7 mouse cellular contexts compared by ENCODE assay signal in genomic region chr5:99247915-99248314, GRCm38 (mm10).
DNase-seq lines count a peak whose midpoint lies in the region; ATAC-seq and TF ChIP-seq lines count a peak whose summit lies in the region.

No protein-coding gene starts in this region.

- H3K9me3 ChIP-seq in heart, embryonic 14.5 days (ENCODE audit: control insufficient read depth, low read length): no peaks in the 10 kb centered on the region
- H3K9me3 ChIP-seq in neural tube, embryonic 12.5 days: no peaks in the 10 kb centered on the region

- H3K4me3 ChIP-seq in heart, embryonic 14.5 days (ENCODE audit: control insufficient read depth in 1 of 2, insufficient read depth in 1 of 2, low read depth in 1 of 2, low read length in 2 of 2): no peak overlapping the region
- H3K4me3 ChIP-seq in heart, adult 2 months: no peak overlapping the region
- H3K4me3 ChIP-seq in neural tube, embryonic 12.5 days: no peak overlapping the region
- H3K4me3 ChIP-seq in bone marrow, adult 2 months (replicated peaks; ENCODE audit: control insufficient read depth, low read depth, low read length): no peak overlapping the region

- TF ChIP-seq EP300 in heart, adult 2 months (IDR thresholded peaks at IDR 0.05; ENCODE audit: insufficient read depth, low read depth, low read length): no peak

- intact Hi-C loops in heart, adult 2 months (cut with DNase I): loop anchor here (1.0 to 2.0 kb wide), 2 partner anchors 45 to 330 kb away; no protein-coding TSS in a partner anchor

- H3K9ac ChIP-seq in heart, embryonic 14.5 days (ENCODE audit: low read length): peak overlapping the region; percentile 47
- H3K9ac ChIP-seq in heart, adult 2 months (ENCODE audit: low read depth, low read length): no peak overlapping the region
- H3K9ac ChIP-seq in neural tube, embryonic 12.5 days: no peak overlapping the region

- TF ChIP-seq POLR2A in heart, adult 2 months (IDR thresholded peaks at IDR 0.05; ENCODE audit: insufficient read depth, low read depth, low read length): no peak
- no peak for TF ChIP-seq POLR2A in bone marrow, adult 2 months (IDR thresholded peaks at IDR 0.05; ENCODE audit: borderline replicate concordance, control insufficient read depth, low read depth, low read length)

- TF ChIP-seq CTCF in heart, adult 2 months (IDR thresholded peaks at IDR 0.05): no peak
- TF ChIP-seq CTCF in bone marrow, adult 2 months (IDR thresholded peaks at IDR 0.05; ENCODE audit: control insufficient read depth, insufficient read depth, low read length): 0 out of 2 replicates have a peak, but pooled peaks have one; percentile 13

- 70% methylated on average over 6 of the region's 6 CpGs for WGBS in heart, embryonic 14.5 days
- 82% methylated on average over 6 of the region's 6 CpGs for WGBS in heart, adult 2 months
- WGBS in neural tube, embryonic 12.5 days: 84% methylated on average over 6 of the region's 6 CpGs
- 85% methylated on average over 6 of the region's 6 CpGs for WGBS in bone marrow, adult 2 months

- H3K4me2 ChIP-seq in heart, embryonic 14.5 days (ENCODE audit: low read length): peak overlapping the region; percentile 73
- H3K4me2 ChIP-seq in neural tube, embryonic 12.5 days (replicated peaks): peak overlapping the region; percentile 43; the same call in 1 of the 2 replicates

- ATAC-seq in heart, embryonic 14.5 days (ENCODE audit: insufficient number of reproducible peaks, insufficient read depth, low FRiP score, low read depth): no peak
- no peak for ATAC-seq in neural tube, embryonic 12.5 days (ENCODE audit: low FRiP score, low read depth)

- H3K4me1 ChIP-seq in heart, embryonic 14.5 days (ENCODE audit: control insufficient read depth in 2 of 2, insufficient read depth in 2 of 2, low read length in 2 of 2): peaks cover 18 to 48% of the 10 kb centered on the region in 2 experiments
- peaks cover 1% of the 10 kb centered on the region for H3K4me1 ChIP-seq in heart, adult 2 months (ENCODE audit: control insufficient read depth, insufficient read depth, low read length)
- H3K4me1 ChIP-seq in neural tube, embryonic 12.5 days: peaks cover 48% of the 10 kb centered on the region
- H3K4me1 ChIP-seq in bone marrow, adult 2 months (ENCODE audit: control insufficient read depth, insufficient read depth, low read length): no peaks in the 10 kb centered on the region; the same call in 1 of the 2 replicates

- DNase-seq in heart, adult 2 months: no peak
- DNase-seq in neural tube, embryonic 10.5 days (ENCODE audit: extremely low spot score, low spot score): no peak
- DNase-seq in splenic B cell, adult 2 months (ENCODE audit: low read depth, low spot score): peak; percentile 65
- no peak for DNase-seq in right cerebral cortex, postnatal 25 days

- H3K36me3 ChIP-seq in heart, embryonic 14.5 days (ENCODE audit: control insufficient read depth, insufficient read depth, low read length): peaks cover 5% of the 10 kb centered on the region
- no peaks in the 10 kb centered on the region for H3K36me3 ChIP-seq in heart, adult 2 months (ENCODE audit: control insufficient read depth, insufficient read depth, low read length)
- no peaks in the 10 kb centered on the region for H3K36me3 ChIP-seq in neural tube, embryonic 12.5 days
- H3K36me3 ChIP-seq in splenic B cell, adult 2 months (ENCODE audit: control insufficient read depth, insufficient read depth, low read length, poor library complexity, severe bottlenecking): peaks cover 4% of the 10 kb centered on the region

- 0 out of 2 replicates have a peak, but pooled peaks cover 1% of the 10 kb centered on the region for H3K79me2 ChIP-seq in heart, adult 2 months (replicated peaks; ENCODE audit: control insufficient read depth, insufficient read depth, low read length)

- no peaks in the 10 kb centered on the region for H3K27me3 ChIP-seq in heart, embryonic 14.5 days (ENCODE audit: control insufficient read depth, insufficient read depth, low read length)
- H3K27me3 ChIP-seq in heart, adult 2 months (ENCODE audit: control insufficient read depth, insufficient read depth, low read length): no peaks in the 10 kb centered on the region
- no peaks in the 10 kb centered on the region for H3K27me3 ChIP-seq in neural tube, embryonic 12.5 days (replicated peaks)
- H3K27me3 ChIP-seq in splenic B cell, adult 2 months (ENCODE audit: control insufficient read depth, insufficient read depth, low read length, poor library complexity, severe bottlenecking): no peaks in the 10 kb centered on the region

- 0 out of 4 replicates have a peak overlapping the region, but pooled peaks of 1 of the 2 experiments have one; percentile 19 for H3K27ac ChIP-seq in heart, embryonic 14.5 days (replicated peaks in 1 of 2; ENCODE audit: control insufficient read depth in 1 of 2, insufficient read depth in 1 of 2, low read depth in 2 of 2, low read length in 2 of 2)
- no peak overlapping the region for H3K27ac ChIP-seq in heart, adult 2 months
- no peak overlapping the region for H3K27ac ChIP-seq in neural tube, embryonic 12.5 days
- no peak overlapping the region for H3K27ac ChIP-seq in bone marrow, adult 2 months (ENCODE audit: control insufficient read depth, insufficient read depth, low read depth, low read length, poor library complexity)
